Mouse (Mus musculus) midbrain, embryonic 15.5 days (tissue): ENCODE results near the gene Bcas3. TPM values are rescaled to one million over a fixed set of nuclear protein-coding genes. Genes with fewer than 3 reads are reported as not detected.

Source experiments
- ATAC-seq: fragments of 200-750 bp; cut with Nextera tagmentation; replicated peaks from 2 replicates; pipeline ENCODE4 v1.8.0; 2017; ENCODE audit warnings: moderate TSS enrichment
- H3K27ac ChIP-seq: fragments of 300-500 bp; sonication (generic); 2 replicates; pipeline ENCODE4 v1.5.1; 2015; ENCODE audit warnings: mild to moderate bottlenecking, inconsistent platforms
- H3K27me3 ChIP-seq: fragments of 300-500 bp; sonication (generic); replicated peaks from 2 replicates; pipeline ENCODE4 v1.6.1; 2015; ENCODE audit warnings: inconsistent platforms
- H3K36me3 ChIP-seq: fragments of 300-500 bp; sonication (generic); replicated peaks from 2 replicates; pipeline ENCODE4 v1.6.1; 2015; ENCODE audit warnings: inconsistent platforms
- H3K4me1 ChIP-seq: fragments of 300-500 bp; sonication (generic); 2 replicates; pipeline ENCODE4 v1.6.1; 2015; ENCODE audit warnings: inconsistent platforms
- H3K4me2 ChIP-seq: fragments of 300-500 bp; sonication (generic); 2 replicates; pipeline ENCODE4 v1.6.1; 2015; ENCODE audit warnings: inconsistent platforms, mild to moderate bottlenecking, moderate library complexity
- H3K4me3 ChIP-seq: fragments of 300-500 bp; sonication (generic); 2 replicates; pipeline ENCODE4 v1.5.1; 2015; ENCODE audit warnings: mild to moderate bottlenecking, inconsistent platforms
- H3K9ac ChIP-seq: fragments of 300-500 bp; sonication (generic); 2 replicates; pipeline ENCODE4 v1.6.1; 2015; ENCODE audit warnings: mild to moderate bottlenecking, inconsistent platforms
- H3K9me3 ChIP-seq: fragments of 300-500 bp; sonication (generic); 2 replicates; pipeline ENCODE4 v1.6.1; 2016; ENCODE audit warnings: inconsistent platforms
- WGBS: fragments of 180-500 bp; shearing (Covaris S2); methylation state at CpG from one replicate; pipeline ENCODE4 v1.1.7; 2015; ENCODE audit warnings: mixed read lengths; 5-methylcytosine and 5-hydroxymethylcytosine counted together
- polyA plus RNA-seq: library from polyadenylated mRNA; unstranded; fragments of >200 nt; fragmentation: Nextera tagmentation; extraction: Ambion mirVana; gene quantifications from 2 replicates; pipeline ENCODE4 v1.2.1, GENCODE M21; 2015

Gene Bcas3
- polyA plus RNA-seq, 1 experiment from 2014 or later, result 30.8 TPM

DNA sequence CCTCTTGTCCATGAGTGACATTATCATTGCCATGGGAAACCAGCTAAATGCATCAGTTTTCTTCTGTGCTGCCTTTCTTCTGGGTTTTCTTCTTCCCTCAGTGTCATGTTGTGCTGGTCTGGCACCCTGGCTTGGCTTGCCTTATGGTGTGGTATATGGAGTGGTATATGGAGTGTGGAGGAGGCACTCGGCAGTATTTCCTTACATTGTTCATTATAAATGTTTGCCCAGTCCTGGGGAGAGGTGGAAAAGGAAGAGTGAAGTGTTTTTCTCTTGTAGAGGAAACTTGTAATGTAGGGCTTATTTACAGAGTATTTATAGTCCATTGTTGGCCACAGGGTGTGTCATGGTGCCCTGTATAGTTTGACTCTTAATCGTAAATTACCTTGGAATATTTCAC is 212.1 kb downstream of the Bcas3 start:
- Histone ChIP-seq H3K9ac (no peak overlapping the region), H3K27me3 (no peaks in the 10 kb centered on the region), H3K4me2 (no peak overlapping the region), H3K4me1 (no peaks in the 10 kb centered on the region), H3K9me3 (no peaks in the 10 kb centered on the region), H3K36me3 (no peaks in the 10 kb centered on the region), H3K27ac (no peak overlapping the region), H3K4me3 (no peak overlapping the region)
- WGBS, result 79% methylated on average over 2 of the region's 2 CpGs
- no peak for ATAC-seq

DNA sequence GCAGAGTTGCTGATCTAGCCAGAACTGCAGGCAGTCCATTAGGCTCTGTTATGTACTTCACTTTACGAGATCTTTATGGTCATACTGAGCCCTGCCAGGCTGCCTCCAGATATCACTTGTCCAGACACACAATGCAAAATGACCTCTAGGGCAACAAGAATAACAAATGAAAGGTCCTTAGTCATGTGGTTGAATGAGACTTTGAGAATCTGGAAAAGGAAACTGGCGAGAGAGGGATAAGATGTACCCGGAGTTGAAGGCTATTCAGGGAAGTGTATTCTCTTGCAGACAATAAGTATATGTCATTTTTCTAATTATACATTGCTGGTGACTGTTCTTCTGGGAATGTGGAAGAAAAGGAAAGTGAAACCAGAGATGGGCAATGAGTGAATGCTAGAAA is 218.1 kb downstream of the Bcas3 start:
- Histone ChIP-seq H3K4me2 (no peak overlapping the region), H3K9ac (no peak overlapping the region), H3K27me3 (no peaks in the 10 kb centered on the region), H3K36me3 (no peaks in the 10 kb centered on the region), H3K4me1 (no peaks in the 10 kb centered on the region), H3K9me3 (no peaks in the 10 kb centered on the region), H3K4me3 (no peak overlapping the region), H3K27ac (no peak overlapping the region)
- no peak for ATAC-seq
- 45% methylated on average over 3 of the region's 3 CpGs for WGBS

DNA sequence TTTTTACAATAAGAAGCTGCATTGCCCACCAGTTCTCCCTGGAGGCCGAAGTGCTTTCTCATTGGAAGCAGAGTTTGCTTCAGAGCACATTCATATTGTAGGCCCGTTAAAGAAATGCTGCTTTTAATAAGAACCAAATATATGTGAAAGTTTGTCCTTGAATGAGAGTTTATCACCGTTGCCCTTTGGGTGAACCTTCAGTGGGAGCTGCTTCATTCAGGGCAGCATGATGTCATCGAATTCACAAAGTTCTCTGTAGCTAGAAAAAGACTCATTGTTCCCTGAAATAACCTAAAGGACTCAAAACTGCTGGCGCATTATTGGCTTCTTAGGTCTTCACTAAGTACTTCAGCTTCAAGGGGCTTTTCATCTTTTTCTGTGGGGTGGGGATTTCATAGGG is 219.0 kb downstream of the Bcas3 start:
- no peak overlapping the region for H3K4me3 ChIP-seq
- H3K36me3 ChIP-seq, result no peaks in the 10 kb centered on the region
- H3K4me2 ChIP-seq, result no peak overlapping the region
- H3K27me3 ChIP-seq, result no peaks in the 10 kb centered on the region
- no peak for ATAC-seq
- H3K9me3 ChIP-seq, result no peaks in the 10 kb centered on the region
- WGBS, result 40% methylated on average over 5 of the region's 5 CpGs
- H3K4me1 ChIP-seq, result no peaks in the 10 kb centered on the region
- no peak overlapping the region for H3K27ac ChIP-seq
- no peak overlapping the region for H3K9ac ChIP-seq

DNA sequence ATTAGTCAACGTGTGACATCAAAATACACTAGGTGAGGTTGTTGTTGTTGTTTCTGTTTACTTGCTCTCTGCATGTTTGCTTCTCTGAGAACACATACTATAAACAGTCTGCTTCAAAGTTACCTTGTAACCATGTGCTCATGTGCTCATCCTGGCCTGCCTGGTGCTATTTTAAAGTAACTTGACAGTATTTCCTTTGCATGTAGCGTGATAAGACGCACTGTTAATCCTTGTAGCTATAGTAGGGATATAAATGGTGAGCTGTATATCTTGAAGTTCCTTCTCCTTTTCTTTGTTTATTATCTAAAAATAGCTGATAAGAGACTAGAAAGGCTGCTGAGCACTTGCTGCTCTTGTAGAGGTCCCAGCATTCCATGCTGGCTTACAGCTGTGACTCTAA is 219.6 kb downstream of the Bcas3 start:
- no peak overlapping the region for H3K27ac ChIP-seq
- no peaks in the 10 kb centered on the region for H3K27me3 ChIP-seq
- H3K4me3 ChIP-seq, result no peak overlapping the region
- 85% methylated on average over 3 of the region's 3 CpGs for WGBS
- no peak overlapping the region for H3K9ac ChIP-seq
- H3K9me3 ChIP-seq, result no peaks in the 10 kb centered on the region
- H3K4me1 ChIP-seq, result no peaks in the 10 kb centered on the region; the same call in 1 of the 2 replicates
- no peak for ATAC-seq
- H3K4me2 ChIP-seq, result no peak overlapping the region
- H3K36me3 ChIP-seq, result no peaks in the 10 kb centered on the region

DNA sequence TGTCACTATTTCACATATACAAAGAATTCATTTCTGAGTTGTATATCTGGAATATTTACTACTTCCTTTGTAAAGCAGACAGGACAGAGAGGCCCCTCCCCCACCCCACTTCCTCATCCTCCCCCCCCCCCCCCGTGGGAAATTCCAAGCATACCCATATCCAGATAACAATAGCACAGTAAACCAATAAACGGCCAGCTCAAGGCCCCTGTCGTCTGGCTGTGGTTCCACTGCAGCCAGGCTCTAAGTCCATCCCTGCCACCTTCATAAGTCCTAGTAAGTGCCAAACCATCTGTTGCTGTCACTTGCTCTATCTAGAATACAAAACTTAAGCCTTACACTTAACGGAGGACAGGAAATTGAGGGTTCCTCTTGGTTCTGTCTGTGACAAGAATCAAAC is 221.5 kb downstream of the Bcas3 start:
- Histone ChIP-seq H3K9me3 (no peaks in the 10 kb centered on the region), H3K27ac (no peak overlapping the region)

DNA sequence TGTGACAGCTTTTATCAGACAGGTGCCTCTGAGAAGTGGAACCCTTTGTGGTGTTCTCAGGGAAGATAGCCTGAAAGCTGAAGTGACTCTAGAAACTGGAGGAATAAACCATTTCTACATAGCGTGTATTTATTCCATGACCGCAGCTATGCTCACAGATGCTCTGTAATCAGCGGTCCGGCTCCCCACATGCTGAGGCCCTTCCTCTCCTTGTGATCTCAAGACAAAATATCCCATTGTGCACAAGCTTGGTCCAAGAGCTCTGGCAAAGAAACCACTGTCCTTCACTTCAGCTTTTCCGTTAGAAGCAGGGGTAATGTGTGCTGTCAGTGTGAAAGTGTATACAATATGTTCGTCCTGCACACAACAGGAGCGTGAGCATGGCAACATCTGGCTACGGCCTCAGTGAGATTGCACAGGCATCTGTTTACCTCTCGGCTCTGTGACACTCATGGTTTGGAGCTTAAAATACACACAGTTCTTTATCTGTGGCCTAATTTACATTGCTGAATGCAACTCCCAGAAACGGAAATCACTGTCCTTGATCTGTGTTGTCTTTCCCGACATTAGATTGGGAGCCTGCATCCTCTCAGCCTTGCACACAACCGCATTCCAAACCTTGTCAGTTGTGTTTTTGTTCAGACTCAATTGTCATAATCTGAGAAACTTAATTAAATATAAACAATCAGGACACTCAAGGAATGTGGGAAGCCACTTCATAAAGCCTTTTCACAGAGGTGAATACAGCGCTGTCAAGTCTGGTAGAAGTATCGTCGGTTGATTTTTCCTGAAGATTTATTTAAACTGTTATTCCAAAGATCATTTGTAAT is 225.1 kb downstream of the Bcas3 start:
- no peak overlapping the region for H3K4me2 ChIP-seq
- no peak overlapping the region for H3K9ac ChIP-seq
- H3K27me3 ChIP-seq, result no peaks in the 10 kb centered on the region
- no peaks in the 10 kb centered on the region; the same call in 1 of the 2 replicates for H3K4me1 ChIP-seq
- H3K36me3 ChIP-seq, result no peaks in the 10 kb centered on the region
- WGBS, result 55% methylated on average over 15 of the region's 15 CpGs
- ATAC-seq, result no peak
- no peaks in the 10 kb centered on the region for H3K9me3 ChIP-seq
- no peak overlapping the region for H3K27ac ChIP-seq
- H3K4me3 ChIP-seq, result no peak overlapping the region

More for the DNA sequence above, 221.5 kb downstream of the Bcas3 start:
- no peaks in the 10 kb centered on the region; the same call in 1 of the 2 replicates for H3K4me1 ChIP-seq
- 19% methylated on average over 4 of the region's 4 CpGs for WGBS
- H3K9ac ChIP-seq, result no peak overlapping the region
- H3K27me3 ChIP-seq, result no peaks in the 10 kb centered on the region
- ATAC-seq, result no peak
- H3K36me3 ChIP-seq, result no peaks in the 10 kb centered on the region
- no peak overlapping the region for H3K4me2 ChIP-seq
- no peak overlapping the region for H3K4me3 ChIP-seq

DNA sequence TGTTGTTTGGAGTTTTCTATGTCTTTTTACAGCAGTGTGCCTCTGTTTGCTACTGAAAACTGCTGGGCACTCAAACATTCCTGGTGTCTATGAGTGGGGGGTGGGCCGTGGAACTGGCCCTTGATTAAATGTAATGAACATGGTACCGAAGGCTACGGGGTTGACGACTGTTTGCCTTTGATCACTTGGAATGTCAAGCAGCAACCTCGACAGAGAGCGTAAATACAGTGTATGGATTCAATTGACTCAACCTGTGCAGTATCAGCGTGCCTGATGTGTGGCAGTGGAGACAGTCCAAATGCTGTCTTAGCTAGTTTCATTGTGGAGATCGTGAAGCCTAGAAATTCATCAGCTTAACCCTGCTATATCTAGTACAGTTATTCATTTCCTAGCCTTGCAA is 231.1 kb downstream of the Bcas3 start:
- no peak for ATAC-seq
- H3K27ac ChIP-seq, result no peak overlapping the region
- H3K36me3 ChIP-seq, result no peaks in the 10 kb centered on the region
- no peak overlapping the region for H3K4me3 ChIP-seq
- no peaks in the 10 kb centered on the region for H3K9me3 ChIP-seq
- no peak overlapping the region for H3K9ac ChIP-seq
- no peak overlapping the region for H3K4me2 ChIP-seq
- WGBS, result 63% methylated on average over 8 of the region's 8 CpGs
- no peaks in the 10 kb centered on the region for H3K4me1 ChIP-seq
- no peaks in the 10 kb centered on the region for H3K27me3 ChIP-seq

DNA sequence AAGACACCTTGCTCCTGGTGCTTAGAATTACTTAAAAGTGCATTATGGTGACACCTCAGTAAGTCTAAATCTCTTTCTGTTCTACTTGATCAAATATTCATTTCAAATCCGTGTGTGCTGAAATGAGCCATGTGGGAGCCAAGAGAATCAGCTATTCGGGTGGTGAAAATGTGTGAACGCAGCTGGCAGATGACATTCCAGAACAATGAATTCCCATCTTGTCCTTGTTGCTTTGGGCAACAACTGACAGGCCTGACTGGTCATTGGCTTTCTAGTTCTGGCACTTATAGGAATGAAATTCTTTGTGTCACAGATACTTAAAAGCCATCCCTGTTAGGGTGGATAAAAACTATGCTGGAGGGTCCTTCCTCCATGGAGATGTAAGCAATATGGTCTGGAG is 240.7 kb downstream of the Bcas3 start:
- no peaks in the 10 kb centered on the region for H3K9me3 ChIP-seq
- no peaks in the 10 kb centered on the region for H3K27me3 ChIP-seq
- no peak overlapping the region for H3K27ac ChIP-seq
- H3K36me3 ChIP-seq, result no peaks in the 10 kb centered on the region
- no peak overlapping the region for H3K4me3 ChIP-seq
- H3K9ac ChIP-seq, result no peak overlapping the region
- H3K4me2 ChIP-seq, result no peak overlapping the region
- no peak for ATAC-seq
- 54% methylated on average over 3 of the region's 3 CpGs for WGBS
- H3K4me1 ChIP-seq, result no peaks in the 10 kb centered on the region

DNA sequence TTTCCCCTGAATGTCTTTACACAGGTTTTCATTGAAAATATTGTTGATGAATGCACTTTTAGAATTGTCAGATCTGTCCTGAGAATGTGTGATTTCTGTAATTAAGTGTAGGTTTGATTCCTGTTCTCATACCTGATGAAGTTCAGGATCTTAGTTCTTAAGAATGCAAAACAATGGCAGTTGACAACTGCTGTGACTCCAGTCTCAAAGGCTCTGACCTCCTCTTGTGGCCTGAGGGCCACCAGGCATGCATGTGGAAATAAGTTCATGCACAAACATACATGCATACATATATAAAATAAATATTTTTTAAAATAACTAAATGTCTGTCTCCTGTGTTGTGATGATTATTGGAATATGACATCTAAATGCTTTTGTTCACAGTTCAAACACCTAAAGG is 246.3 kb downstream of the Bcas3 start:
- Histone ChIP-seq H3K27me3 (no peaks in the 10 kb centered on the region), H3K4me1 (no peaks in the 10 kb centered on the region), H3K27ac (no peak overlapping the region), H3K9ac (no peak overlapping the region), H3K4me3 (no peak overlapping the region), H3K4me2 (no peak overlapping the region), H3K9me3 (no peaks in the 10 kb centered on the region), H3K36me3 (no peaks in the 10 kb centered on the region)
- ATAC-seq, result no peak

DNA sequence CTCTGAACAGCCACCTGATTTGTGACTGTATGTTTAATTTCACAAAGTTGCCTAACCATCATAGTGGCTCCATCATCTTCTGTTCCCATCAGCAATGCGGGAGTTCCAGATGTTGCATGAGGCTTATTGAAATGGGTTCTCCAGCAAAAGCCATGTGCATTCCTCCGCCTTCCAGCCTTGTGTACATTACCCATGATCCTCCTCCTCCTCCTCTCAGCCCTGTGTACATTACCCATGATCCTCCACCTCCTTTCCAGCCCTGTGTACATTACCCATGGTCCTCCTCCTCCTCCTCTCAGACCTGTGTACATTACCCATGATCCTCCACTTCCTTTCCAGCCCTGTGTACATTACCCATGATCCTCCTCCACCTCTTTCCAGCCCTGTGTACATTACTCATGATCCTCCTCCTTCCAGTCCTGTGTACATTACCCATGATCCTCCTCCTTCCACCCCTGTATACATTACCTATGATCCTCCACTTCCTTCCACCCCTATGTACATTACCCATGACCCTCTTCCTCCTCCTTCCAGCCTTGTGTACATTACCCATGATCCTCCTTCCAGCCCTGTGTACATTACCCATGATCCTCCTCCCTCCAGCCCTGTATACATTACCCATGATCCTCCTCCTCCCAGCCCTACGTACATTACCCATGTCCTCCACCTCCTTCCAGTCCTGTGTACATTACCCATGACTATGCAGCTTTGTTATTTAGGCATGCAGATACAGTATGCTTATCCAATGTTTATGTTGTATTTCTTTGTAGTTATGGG is 250.8 kb downstream of the Bcas3 start:
- no peaks in the 10 kb centered on the region for H3K9me3 ChIP-seq
- WGBS, result over 99% methylated on average over 3 of the region's 3 CpGs

DNA sequence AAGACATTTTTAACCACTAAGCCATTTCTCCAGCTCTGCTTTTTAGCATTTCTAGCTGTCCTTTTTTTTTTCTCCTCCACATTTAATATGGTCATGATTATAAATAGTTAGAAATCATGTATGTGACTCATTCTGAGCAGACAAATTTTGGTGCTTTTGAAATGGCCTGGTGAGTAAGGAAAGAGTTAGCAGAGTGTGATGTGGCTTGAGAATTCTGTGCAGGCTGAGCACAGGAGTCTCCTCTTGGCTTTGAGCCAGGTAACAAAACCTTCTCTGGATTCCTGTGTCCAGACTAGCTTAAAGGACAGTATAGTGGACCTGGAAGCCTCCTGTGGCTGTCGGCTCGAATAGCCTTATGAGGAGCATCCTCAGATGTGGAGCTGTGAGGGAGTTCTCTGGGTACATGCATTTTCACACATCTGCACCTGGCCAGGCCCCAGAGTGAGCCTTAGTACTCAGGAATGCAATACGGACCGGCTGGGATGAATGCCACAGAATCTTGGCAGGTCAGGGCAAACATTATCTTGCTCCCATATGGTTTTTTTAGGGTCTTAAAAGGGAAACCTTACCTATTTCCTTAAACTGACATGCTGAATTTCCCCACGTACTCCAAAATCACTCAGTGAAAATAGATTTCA is 256.5 kb downstream of the Bcas3 start:
- Histone ChIP-seq H3K4me3 (no peak overlapping the region), H3K9me3 (no peaks in the 10 kb centered on the region), H3K9ac (no peak overlapping the region), H3K27me3 (no peaks in the 10 kb centered on the region), H3K4me2 (no peak overlapping the region), H3K36me3 (no peaks in the 10 kb centered on the region), H3K27ac (no peak overlapping the region), H3K4me1 (no peaks in the 10 kb centered on the region)
- no peak for ATAC-seq
- WGBS, result 81% methylated on average over 5 of the region's 5 CpGs

More for the DNA sequence above, 250.8 kb downstream of the Bcas3 start:
- H3K27ac ChIP-seq, result no peak overlapping the region
- H3K9ac ChIP-seq, result no peak overlapping the region
- no peak overlapping the region for H3K4me3 ChIP-seq
- no peaks in the 10 kb centered on the region for H3K27me3 ChIP-seq
- H3K4me1 ChIP-seq, result no peaks in the 10 kb centered on the region
- no peak for ATAC-seq
- H3K36me3 ChIP-seq, result no peaks in the 10 kb centered on the region
- no peak overlapping the region for H3K4me2 ChIP-seq

DNA sequence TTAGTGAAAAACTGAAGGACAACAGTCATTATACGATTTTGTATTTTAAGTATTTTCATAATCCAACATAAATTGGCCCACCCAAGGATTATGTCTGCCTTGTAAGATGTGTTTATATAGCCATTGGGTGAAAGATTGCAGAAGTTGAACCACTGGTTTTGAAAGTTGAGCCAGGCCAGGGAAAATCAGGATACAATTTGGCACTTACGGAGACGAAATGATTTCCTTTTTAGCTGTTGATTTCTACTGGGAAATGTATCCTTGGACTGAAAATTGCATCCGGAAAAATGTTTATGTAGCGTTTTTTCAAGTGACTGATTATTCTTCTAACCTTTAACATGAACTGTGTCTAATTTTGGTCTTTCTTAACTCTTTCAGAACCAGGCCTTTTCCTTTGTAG is 260.1 kb downstream of the Bcas3 start:
- ATAC-seq, result no peak
- no peaks in the 10 kb centered on the region for H3K9me3 ChIP-seq
- H3K4me2 ChIP-seq, result no peak overlapping the region
- WGBS, result 77% methylated on average over 5 of the region's 5 CpGs
- no peak overlapping the region for H3K4me3 ChIP-seq
- H3K9ac ChIP-seq, result no peak overlapping the region
- no peaks in the 10 kb centered on the region for H3K36me3 ChIP-seq
- H3K27ac ChIP-seq, result no peak overlapping the region
- H3K4me1 ChIP-seq, result no peaks in the 10 kb centered on the region
- no peaks in the 10 kb centered on the region for H3K27me3 ChIP-seq
